Mouse (Mus musculus) adrenal gland, postnatal 25 days (tissue): ENCODE results near the gene Ndrg3. TPM values are rescaled to one million over a fixed set of nuclear protein-coding genes. Genes with fewer than 3 reads are reported as not detected.
"Not testable (repeated sequence)": the region's sequence is repeated elsewhere in the genome, so short reads cannot be mapped to it uniquely, and the experiment has no call there.

Experiments used
- DNase-seq: peaks from one replicate; pipeline ENCODE4 v3.0.0; 2021; ENCODE audit warnings: mixed read lengths
- total RNA-seq: library from RNA; stranded (reverse); gene quantifications from 2 replicates; pipeline ENCODE4 v1.2.3, GENCODE M21; 2021

Ndrg3 gene
- total RNA-seq, 1 experiment from 2014 or later = 55.3 TPM

- DNase-seq = no peak
Observed at GRCm38 (mm10) chr2:156937795-156938194, 54.1 kb downstream of the Ndrg3 start.

- DNase-seq = no peak
Observed at GRCm38 (mm10) chr2:156935005-156935404, 56.9 kb downstream of the Ndrg3 start.

- DNase-seq = no peak
Observed at GRCm38 (mm10) chr2:156933426-156933825, 58.4 kb downstream of the Ndrg3 start.

- DNase-seq = no peak
Observed at GRCm38 (mm10) chr2:156931421-156931820, 60.4 kb downstream of the Ndrg3 start.

- DNase-seq = no peak
Observed at GRCm38 (mm10) chr2:156930549-156930948, 61.3 kb downstream of the Ndrg3 start.

- no peak for DNase-seq
Observed at GRCm38 (mm10) chr2:156929519-156930120, 62.2 kb downstream of the Ndrg3 start.

- no peak for DNase-seq
Observed at GRCm38 (mm10) chr2:156928606-156929005, 63.2 kb downstream of the Ndrg3 start.

GRCm38 (mm10) chr2:156927663-156928062, 64.2 kb downstream of the Ndrg3 start:
- DNase-seq = no peak

GRCm38 (mm10) chr2:156925611-156926010, 66.2 kb downstream of the Ndrg3 start:
- DNase-seq = not testable (repeated sequence)

- not testable (repeated sequence) for DNase-seq
Observed at GRCm38 (mm10) chr2:156925075-156925474, 66.8 kb downstream of the Ndrg3 start.

GRCm38 (mm10) chr2:156924210-156924898, 67.5 kb downstream of the Ndrg3 start:
- DNase-seq = no peak

- no peak for DNase-seq
Observed at GRCm38 (mm10) chr2:156923057-156923456, 68.8 kb downstream of the Ndrg3 start.

- no peak for DNase-seq
Observed at GRCm38 (mm10) chr2:156919796-156920195, 72.1 kb downstream of the Ndrg3 start.

- not testable (repeated sequence) for DNase-seq
Observed at GRCm38 (mm10) chr2:156919191-156919590, 72.7 kb downstream of the Ndrg3 start.

GRCm38 (mm10) chr2:156918562-156918961, 73.3 kb downstream of the Ndrg3 start:
- no peak for DNase-seq

- DNase-seq = no peak
Observed at GRCm38 (mm10) chr2:156916419-156917125, 75.3 kb downstream of the Ndrg3 start.

- no peak for DNase-seq
Observed at GRCm38 (mm10) chr2:156915559-156915958, 76.3 kb downstream of the Ndrg3 start.

GRCm38 (mm10) chr2:156913191-156913590, 78.7 kb downstream of the Ndrg3 start:
- DNase-seq = no peak

- not testable (repeated sequence) for DNase-seq
Observed at GRCm38 (mm10) chr2:156905931-156906330, 85.9 kb downstream of the Ndrg3 start.

GRCm38 (mm10) chr2:156904976-156905717, 86.7 kb downstream of the Ndrg3 start:
- peak; percentile 52 for DNase-seq

- DNase-seq = no peak
Observed at GRCm38 (mm10) chr2:156903367-156903766, 88.5 kb downstream of the Ndrg3 start.

GRCm38 (mm10) chr2:156902411-156902810, 89.4 kb downstream of the Ndrg3 start:
- not testable (repeated sequence) for DNase-seq

GRCm38 (mm10) chr2:156901883-156902282, 90.0 kb downstream of the Ndrg3 start:
- no peak for DNase-seq
